Mouse (Mus musculus): ENCODE results near the gene Ms4a4c.

The Ms4a4c gene

DNA sequence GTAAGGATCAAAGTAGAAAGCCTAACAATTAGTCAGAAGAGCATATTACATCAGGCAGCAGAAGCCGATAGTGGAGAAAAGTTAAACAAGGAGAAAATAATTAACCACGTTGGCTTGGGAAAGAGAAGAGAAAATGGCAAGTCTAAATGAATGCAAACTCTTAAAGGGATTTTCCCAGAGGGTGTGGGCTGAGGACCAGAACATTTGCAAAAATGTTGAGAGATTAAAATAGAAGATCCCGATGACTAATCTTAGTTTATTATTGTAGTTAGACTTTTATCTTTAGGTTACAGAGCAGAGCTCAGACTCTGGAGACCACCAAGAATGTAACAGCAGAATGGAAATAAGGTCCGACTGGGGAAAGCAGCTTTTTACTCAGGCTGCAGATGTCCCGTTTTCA lies 61.9 kb downstream of the Ms4a4c start:
- DNase-seq: no peak

DNA sequence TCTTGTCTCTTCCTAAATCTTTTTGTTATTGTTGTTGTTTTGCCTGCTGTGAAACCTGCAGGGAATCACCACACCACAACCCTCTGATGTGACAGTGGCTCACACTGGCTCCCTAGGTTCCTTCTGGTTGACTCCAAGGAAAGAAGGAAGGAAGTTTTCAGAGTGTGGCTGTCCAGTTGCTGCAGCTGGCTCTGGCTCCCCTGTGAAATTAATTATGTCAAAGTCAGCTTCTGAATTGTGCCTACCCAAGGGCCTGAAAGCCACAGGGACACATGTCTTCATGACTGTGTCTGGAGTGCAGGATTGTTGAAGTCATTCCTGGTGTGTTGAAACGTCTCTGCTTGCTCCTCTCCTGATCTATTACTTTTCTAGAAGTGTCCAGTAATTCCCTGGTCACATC lies 63.8 kb downstream of the Ms4a4c start:
- DNase-seq: peak; percentile 96

DNA sequence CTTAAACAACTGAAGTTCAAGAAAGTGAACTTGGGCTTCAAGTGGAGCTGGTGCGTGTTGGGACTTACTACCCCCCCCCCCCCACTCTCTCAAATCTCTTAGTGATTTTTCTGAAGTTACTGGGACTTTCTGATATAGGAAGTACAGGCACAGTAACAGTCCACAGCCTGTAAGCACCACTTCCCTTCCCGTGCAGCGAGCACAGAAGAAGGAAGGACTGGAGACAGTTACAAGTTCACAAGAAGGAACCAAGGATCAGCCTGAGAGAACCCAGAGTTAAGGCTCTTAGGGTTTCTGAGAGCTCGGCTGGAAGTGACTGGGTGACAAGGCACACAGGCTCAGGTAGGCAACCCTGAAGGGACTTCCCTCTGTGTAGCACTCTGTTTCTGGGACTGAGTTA lies 64.6 kb downstream of the Ms4a4c start, which contains the start of gene Ms4a6c:
TSS of gene Ms4a6c (plus strand) at position 152 of the 400 bp plus-strand sequence.
- DNase-seq: peak; percentile 95

All from heart, adult 11 months (tissue).